Mouse (Mus musculus): ENCODE data around the gene Kcnt2. TPM values are rescaled to one million over a fixed set of nuclear protein-coding genes. Genes with fewer than 3 reads are reported as not detected.

The Kcnt2 gene
- total RNA-seq, 4 experiments from 2014 or later, result 0.29 to 0.54 (median 0.37) TPM

Other genes starting within 250 kb of the Kcnt2 start
- gene Cfh, start 62.4 kb upstream of the Kcnt2 start, total RNA-seq (2022), result 1 to 10 TPM; 2.4 to 8.9 (median 5.5) TPM